In genomic region chr16:31638393-31638792, GRCm38 (mm10) we compare ENCODE assay signal across 11 mouse cellular contexts. TPM values are rescaled to one million over a fixed set of nuclear protein-coding genes. Genes with fewer than 3 reads are reported as not detected.
A peak's percentile ranks its signal among the peaks of the same experiment; 100 is the strongest.
DNase-seq lines count a peak whose midpoint lies in the region; ATAC-seq and TF ChIP-seq lines count a peak whose summit lies in the region.
"Had no signal": no experiment of that assay in that cellular context is flagged by ENCODE, and none has a peak within 500 bp of the region (broad histone marks: within the 10 kb centered on the region; RNA-seq: fewer than 3 reads in every experiment).

No protein-coding gene starts in this region.

- peaks cover 13% of the 10 kb centered on the region for H3K4me1 ChIP-seq in midbrain, embryonic 10.5 days
- H3K4me1 ChIP-seq in midbrain, embryonic 15.5 days, result no peaks in the 10 kb centered on the region
- H3K4me1 ChIP-seq in kidney, postnatal 0 days (replicated peaks; ENCODE audit: insufficient read depth, low read length), result 0 out of 2 replicates have a peak, but pooled peaks cover 5% of the 10 kb centered on the region
- H3K4me1 ChIP-seq: liver, embryonic 15.5 days had no signal

- H3K36me3 ChIP-seq in midbrain, embryonic 10.5 days, result no peaks in the 10 kb centered on the region
- no peaks in the 10 kb centered on the region for H3K36me3 ChIP-seq in midbrain, embryonic 15.5 days (replicated peaks)
- H3K36me3 ChIP-seq in kidney, postnatal 0 days (ENCODE audit: insufficient read depth, low read length), result no peaks in the 10 kb centered on the region
- H3K36me3 ChIP-seq: liver, embryonic 15.5 days; neural tube, embryonic 12.5 days had no signal

- WGBS in midbrain, embryonic 10.5 days, result 62% methylated on average over 7 of the region's 7 CpGs
- WGBS in midbrain, embryonic 15.5 days, result 47% methylated on average over 7 of the region's 7 CpGs
- 15% methylated on average over 7 of the region's 7 CpGs for WGBS in kidney, postnatal 0 days

- no peaks in the 10 kb centered on the region; the same call in 1 of the 2 replicates for H3K27me3 ChIP-seq in midbrain, embryonic 10.5 days (ENCODE audit: low read depth, poor library complexity, severe bottlenecking)
- H3K27me3 ChIP-seq in midbrain, embryonic 15.5 days (replicated peaks), result no peaks in the 10 kb centered on the region
- no peaks in the 10 kb centered on the region for H3K27me3 ChIP-seq in kidney, postnatal 0 days (ENCODE audit: insufficient read depth, low read length)
- H3K27me3 ChIP-seq: liver, embryonic 15.5 days; neural tube, embryonic 12.5 days had no signal

- DNase-seq in cerebellum, postnatal 10 days, result peak; percentile 31
- DNase-seq in cerebellum, adult 11 months, result no peak
- DNase-seq in midbrain, embryonic 10.5 days (ENCODE audit: low spot score), result peak; percentile 30
- DNase-seq in kidney, postnatal 0 days (ENCODE audit: low spot score), result peak; percentile 63
- DNase-seq in retina, postnatal 1 day, result peak; percentile 55
- DNase-seq: cerebellum, adult 18-20 months had no signal

- H3K9ac ChIP-seq in midbrain, embryonic 15.5 days, result no peak overlapping the region
- no peak overlapping the region for H3K9ac ChIP-seq in kidney, postnatal 0 days (ENCODE audit: low read depth, low read length)
- H3K9ac ChIP-seq: liver, embryonic 15.5 days; neural tube, embryonic 12.5 days had no signal

- no peak for TF ChIP-seq CTCF in kidney, postnatal 0 days (IDR thresholded peaks at IDR 0.05; ENCODE audit: low read depth)

- ATAC-seq in midbrain, embryonic 15.5 days (replicated peaks), result no peak
- no peak for ATAC-seq in kidney, postnatal 0 days (replicated peaks; ENCODE audit: low FRiP score, low read depth)
- ATAC-seq in cerebellum, adult (ENCODE audit: insufficient number of reproducible peaks, low FRiP score, low TSS enrichment), result no peak
- no peak for ATAC-seq in megakaryocyte progenitor cell, adult 5-6 weeks (replicated peaks; ENCODE audit: poor library complexity)

- H3K9me3 ChIP-seq in midbrain, embryonic 10.5 days (replicated peaks), result no peaks in the 10 kb centered on the region
- H3K9me3 ChIP-seq in midbrain, embryonic 15.5 days, result no peaks in the 10 kb centered on the region
- no peaks in the 10 kb centered on the region for H3K9me3 ChIP-seq in kidney, postnatal 0 days (replicated peaks; ENCODE audit: low read length)
- H3K9me3 ChIP-seq: liver, embryonic 15.5 days; neural tube, embryonic 12.5 days had no signal

- H3K27ac ChIP-seq in midbrain, embryonic 10.5 days (replicated peaks), result no peak overlapping the region; the same call in 1 of the 2 replicates
- H3K27ac ChIP-seq in midbrain, embryonic 15.5 days, result no peak overlapping the region
- no peak overlapping the region for H3K27ac ChIP-seq in kidney, postnatal 0 days
- H3K27ac ChIP-seq: liver, embryonic 15.5 days; neural tube, embryonic 12.5 days had no signal

- no peak overlapping the region for H3K4me2 ChIP-seq in midbrain, embryonic 15.5 days
- H3K4me2 ChIP-seq in kidney, postnatal 0 days (ENCODE audit: low read length), result peak overlapping the region; percentile 33; the same call in 1 of the 2 replicates
- H3K4me2 ChIP-seq: liver, embryonic 15.5 days; neural tube, embryonic 12.5 days had no signal

- no peak overlapping the region for H3K4me3 ChIP-seq in midbrain, embryonic 10.5 days
- no peak overlapping the region for H3K4me3 ChIP-seq in midbrain, embryonic 15.5 days
- no peak overlapping the region for H3K4me3 ChIP-seq in kidney, postnatal 0 days (replicated peaks; ENCODE audit: low read depth, low read length)
- H3K4me3 ChIP-seq: liver, embryonic 15.5 days; neural tube, embryonic 12.5 days had no signal

RNA-seq across cellular contexts. Expression of gene Dlg1, which starts 24.9 kb away (rescaled TPM):
- 20.0 and 20.3 TPM in 2 replicates for polyA plus RNA-seq in midbrain, embryonic 10.5 days (2016; fragmentation: Nextera tagmentation; extraction: Ambion mirVana)
- polyA plus RNA-seq in midbrain, embryonic 15.5 days (2015; fragmentation: Nextera tagmentation; extraction: Ambion mirVana), result 13.2 and 13.3 TPM in 2 replicates
- 19.3 and 20.0 TPM in 2 replicates for polyA plus RNA-seq in kidney, postnatal 0 days (2015; fragmentation: Nextera tagmentation; extraction: Ambion mirVana)
- 24.3 and 31.0 TPM in 2 replicates for total RNA-seq in megakaryocyte progenitor cell, adult 5-6 weeks (2015)
- 24.9 and 48.2 TPM in 2 replicates for total RNA-seq in megakaryocyte progenitor cell, adult 5-6 weeks (2017)
